Mouse (Mus musculus) liver, embryonic 15.5 days (tissue): ENCODE measurements around the gene Prom1. TPM values are rescaled to one million over a fixed set of nuclear protein-coding genes. Genes with fewer than 3 reads are reported as not detected.
A peak's percentile ranks its signal among the peaks of the same experiment; 100 is the strongest.

Experiments used
- ATAC-seq: fragments of 200-750 bp; cut with Nextera tagmentation; 2 replicates; pipeline ENCODE4 v1.8.0; 2017; ENCODE audit warnings: moderate number of reproducible peaks, mild to moderate bottlenecking, moderate library complexity; ENCODE audit not compliant: insufficient read depth
- H3K27ac ChIP-seq: fragments of 300-500 bp; sonication (generic); replicated peaks from 2 replicates; pipeline ENCODE4 v1.5.1; 2015; ENCODE audit warnings: mild to moderate bottlenecking, inconsistent platforms
- H3K27me3 ChIP-seq: fragments of 300-500 bp; sonication (generic); 2 replicates; pipeline ENCODE4 v1.6.1; 2015; ENCODE audit warnings: mild to moderate bottlenecking, inconsistent platforms
- H3K36me3 ChIP-seq: fragments of 300-500 bp; sonication (generic); replicated peaks from 2 replicates; pipeline ENCODE4 v1.6.1; 2015; ENCODE audit warnings: moderate library complexity, mild to moderate bottlenecking, inconsistent platforms
- H3K4me1 ChIP-seq: fragments of 300-500 bp; sonication (generic); replicated peaks from 2 replicates; pipeline ENCODE4 v1.6.1; 2015; ENCODE audit warnings: inconsistent platforms
- H3K4me2 ChIP-seq: fragments of 300-500 bp; sonication (generic); 2 replicates; pipeline ENCODE4 v1.6.1; 2015; ENCODE audit warnings: moderate library complexity, mild to moderate bottlenecking, inconsistent platforms
- H3K4me3 ChIP-seq: fragments of 300-500 bp; sonication (generic); replicated peaks from 2 replicates; pipeline ENCODE4 v1.5.1; 2015; ENCODE audit warnings: mild to moderate bottlenecking, inconsistent platforms
- H3K9ac ChIP-seq: fragments of 300-500 bp; sonication (generic); 2 replicates; pipeline ENCODE4 v1.6.1; 2015; ENCODE audit warnings: moderate library complexity, mild to moderate bottlenecking, inconsistent platforms
- H3K9me3 ChIP-seq: fragments of 300-500 bp; sonication (generic); replicated peaks from 2 replicates; pipeline ENCODE4 v1.6.1; 2016; ENCODE audit warnings: inconsistent platforms
- WGBS: fragments of 180-500 bp; shearing (Covaris S2); methylation state at CpG from one replicate; pipeline ENCODE4 v1.1.7; 2015; ENCODE audit warnings: mixed read lengths; ENCODE audit not compliant: insufficient replicate concordance; 5-methylcytosine and 5-hydroxymethylcytosine counted together
- polyA plus RNA-seq: library from polyadenylated mRNA; unstranded; fragments of >200 nt; fragmentation: Nextera tagmentation; extraction: Ambion mirVana; gene quantifications from 2 replicates; pipeline ENCODE4 v1.2.1, GENCODE M21; 2015

Prom1 gene
- polyA plus RNA-seq, 1 experiment from 2014 or later = 15.7 TPM

- Histone ChIP-seq H3K4me1 (peaks cover 7% of the 10 kb centered on the region; the same call in 1 of the 2 replicates), H3K9me3 (no peaks in the 10 kb centered on the region), H3K36me3 (no peaks in the 10 kb centered on the region), H3K9ac (no peak overlapping the region), H3K27me3 (no peaks in the 10 kb centered on the region), H3K4me2 (no peak overlapping the region), H3K4me3 (no peak overlapping the region), H3K27ac (no peak overlapping the region)
- 68% methylated on average over 9 of the region's 9 CpGs for WGBS
- peak; percentile 28; the same call in 1 of the 2 replicates for ATAC-seq
Measured at GRCm38 (mm10) chr5:43998295-43998989, 103.4 kb downstream of the Prom1 start.

DNA sequence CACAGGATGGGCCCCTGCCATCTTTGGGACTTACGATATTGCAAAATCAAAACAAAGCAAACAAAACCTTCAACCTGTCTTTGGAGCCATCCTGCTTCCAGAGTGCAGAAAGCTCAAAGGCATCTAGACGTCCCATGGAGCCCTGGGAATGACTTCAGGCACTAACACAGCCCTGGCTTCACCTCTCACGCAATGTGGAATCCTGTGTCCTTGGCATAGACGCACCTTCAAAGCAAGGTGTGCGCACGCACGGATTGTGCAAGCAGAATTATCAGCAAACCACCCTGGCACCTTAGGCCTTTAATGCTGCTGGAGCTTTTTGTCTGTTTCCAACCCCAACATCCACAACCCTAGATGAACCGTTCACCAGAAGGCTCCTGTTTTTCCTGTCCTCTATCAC is 104.2 kb downstream of the Prom1 start:
- WGBS = 59% methylated on average over 8 of the region's 8 CpGs
- Histone ChIP-seq H3K9me3 (no peaks in the 10 kb centered on the region), H3K27me3 (no peaks in the 10 kb centered on the region), H3K27ac (no peak overlapping the region), H3K4me3 (no peak overlapping the region), H3K4me2 (no peak overlapping the region), H3K9ac (no peak overlapping the region), H3K36me3 (no peaks in the 10 kb centered on the region), H3K4me1 (peaks cover 7% of the 10 kb centered on the region; the same call in 1 of the 2 replicates)
- ATAC-seq = no peak

DNA sequence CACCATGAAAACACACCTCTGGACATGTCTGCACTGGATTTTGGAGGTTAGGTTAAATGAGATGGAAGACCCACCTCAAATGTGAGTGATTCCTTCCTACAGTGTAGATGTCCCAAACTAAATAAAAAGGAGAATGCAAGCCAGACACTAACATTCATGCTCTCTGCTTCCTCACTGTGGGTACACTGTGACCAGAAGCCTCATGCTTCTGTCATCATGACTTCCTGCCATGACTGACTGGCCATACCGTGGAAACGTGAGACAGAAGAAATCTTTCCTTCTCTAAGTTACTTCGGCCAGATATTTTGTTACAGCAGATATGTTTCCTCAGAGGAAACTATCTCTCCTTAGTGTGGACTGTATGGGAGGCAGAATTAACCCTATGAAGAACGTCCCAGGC is 105.7 kb downstream of the Prom1 start:
- Histone ChIP-seq H3K9ac (no peak overlapping the region), H3K9me3 (no peaks in the 10 kb centered on the region), H3K4me1 (peaks cover 7% of the 10 kb centered on the region; the same call in 1 of the 2 replicates), H3K27me3 (no peaks in the 10 kb centered on the region), H3K27ac (no peak overlapping the region), H3K36me3 (no peaks in the 10 kb centered on the region), H3K4me2 (no peak overlapping the region), H3K4me3 (no peak overlapping the region)
- no peak for ATAC-seq
- WGBS = 16% methylated on average over 4 of the region's 4 CpGs

GRCm38 (mm10) chr5:43994981-43995380 is 106.9 kb downstream of the Prom1 start:
- H3K9me3 ChIP-seq = no peaks in the 10 kb centered on the region

DNA sequence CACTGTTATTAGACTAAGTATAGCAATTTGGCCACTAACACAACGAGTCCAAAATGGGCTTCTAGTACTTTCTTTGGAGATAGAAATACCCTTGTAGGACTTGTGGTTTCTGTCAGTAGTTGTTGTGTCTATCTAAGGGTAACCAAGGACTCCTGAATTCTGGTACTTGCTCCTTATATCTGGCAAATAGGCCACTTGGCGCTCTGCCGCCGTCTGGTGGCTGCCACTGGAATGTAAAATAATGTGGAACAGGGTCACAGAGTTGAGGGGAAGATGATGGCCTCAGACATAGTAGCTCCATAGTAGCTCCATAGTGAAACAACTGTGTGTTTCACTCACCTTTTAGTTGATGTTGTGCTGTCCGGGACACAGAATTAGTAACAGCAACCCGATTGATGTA is 111.5 kb downstream of the Prom1 start:
- H3K27me3 ChIP-seq = no peaks in the 10 kb centered on the region
- no peak overlapping the region for H3K4me2 ChIP-seq
- no peaks in the 10 kb centered on the region for H3K4me1 ChIP-seq
- no peak for ATAC-seq
- no peak overlapping the region for H3K4me3 ChIP-seq
- H3K36me3 ChIP-seq = no peaks in the 10 kb centered on the region
- no peak overlapping the region for H3K27ac ChIP-seq
- H3K9me3 ChIP-seq = no peaks in the 10 kb centered on the region
- WGBS = 39% methylated on average over 6 of the region's 6 CpGs
- H3K9ac ChIP-seq = no peak overlapping the region

More at GRCm38 (mm10) chr5:43994981-43995380, 106.9 kb downstream of the Prom1 start:
- H3K36me3 ChIP-seq = no peaks in the 10 kb centered on the region
- no peaks in the 10 kb centered on the region for H3K27me3 ChIP-seq
- H3K27ac ChIP-seq = no peak overlapping the region
- no peak overlapping the region for H3K4me2 ChIP-seq
- H3K4me1 ChIP-seq = peaks cover 7% of the 10 kb centered on the region; the same call in 1 of the 2 replicates
- no peak overlapping the region for H3K4me3 ChIP-seq
- no peak for ATAC-seq
- WGBS = 59% methylated on average over 2 of the region's 2 CpGs
- H3K9ac ChIP-seq = no peak overlapping the region

- H3K9ac ChIP-seq = no peak overlapping the region
- no peaks in the 10 kb centered on the region for H3K9me3 ChIP-seq
- H3K4me1 ChIP-seq = no peaks in the 10 kb centered on the region
- 48% methylated on average over 5 of the region's 5 CpGs for WGBS
- no peak overlapping the region for H3K27ac ChIP-seq
- H3K27me3 ChIP-seq = no peaks in the 10 kb centered on the region
- no peaks in the 10 kb centered on the region for H3K36me3 ChIP-seq
- H3K4me3 ChIP-seq = no peak overlapping the region
- H3K4me2 ChIP-seq = no peak overlapping the region
- no peak for ATAC-seq
Measured at GRCm38 (mm10) chr5:43989017-43989416, 112.8 kb downstream of the Prom1 start.

DNA sequence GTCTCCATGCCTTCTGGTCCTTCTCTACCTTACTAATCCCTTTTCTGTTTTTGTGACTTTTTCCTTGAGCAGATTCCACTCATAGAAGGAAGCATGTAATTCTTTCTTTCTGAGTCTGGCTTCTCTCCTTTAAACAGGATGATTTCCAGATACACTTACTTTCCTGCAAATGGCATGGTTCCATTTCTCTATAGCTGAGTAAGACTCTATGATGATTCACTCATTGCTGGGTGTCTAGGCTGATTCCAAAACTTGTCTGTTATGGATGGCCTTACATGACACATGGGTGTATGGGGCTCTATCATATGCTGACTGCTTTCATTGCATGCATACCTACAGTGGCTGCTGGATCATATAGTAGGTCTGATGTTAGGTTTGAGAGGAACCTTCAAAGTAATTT is 115.6 kb downstream of the Prom1 start:
- Histone ChIP-seq H3K27me3 (no peaks in the 10 kb centered on the region), H3K4me3 (no peak overlapping the region), H3K36me3 (no peaks in the 10 kb centered on the region), H3K4me2 (no peak overlapping the region), H3K9me3 (no peaks in the 10 kb centered on the region), H3K27ac (no peak overlapping the region), H3K9ac (no peak overlapping the region), H3K4me1 (no peaks in the 10 kb centered on the region)
- ATAC-seq = no peak

DNA sequence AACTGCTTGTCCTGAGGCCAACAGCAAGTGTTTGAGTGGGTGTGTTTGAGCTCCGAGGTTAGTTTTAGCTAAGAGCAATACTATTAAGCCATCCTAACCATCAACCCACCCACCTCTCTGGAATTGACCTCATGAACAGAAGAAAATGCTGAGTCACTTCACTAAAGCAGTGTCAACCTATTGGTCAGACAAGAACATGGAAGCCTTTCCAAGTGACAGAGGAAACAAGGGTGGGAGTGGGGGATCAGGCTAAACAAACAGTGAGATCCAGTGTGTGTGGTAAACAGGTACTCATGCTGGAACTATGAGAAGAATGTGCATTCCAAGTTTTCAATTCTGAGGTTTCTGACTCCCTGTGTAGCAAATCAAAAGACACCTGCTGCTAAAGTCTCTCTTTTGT is 118.9 kb downstream of the Prom1 start:
- no peak overlapping the region for H3K27ac ChIP-seq
- no peak overlapping the region for H3K4me3 ChIP-seq
- no peaks in the 10 kb centered on the region for H3K27me3 ChIP-seq
- no peak for ATAC-seq
- H3K4me2 ChIP-seq = no peak overlapping the region
- H3K9me3 ChIP-seq = no peaks in the 10 kb centered on the region
- no peaks in the 10 kb centered on the region for H3K4me1 ChIP-seq
- no peaks in the 10 kb centered on the region for H3K36me3 ChIP-seq
- H3K9ac ChIP-seq = no peak overlapping the region
- 54% methylated on average over 1 of the region's 1 CpGs for WGBS

DNA sequence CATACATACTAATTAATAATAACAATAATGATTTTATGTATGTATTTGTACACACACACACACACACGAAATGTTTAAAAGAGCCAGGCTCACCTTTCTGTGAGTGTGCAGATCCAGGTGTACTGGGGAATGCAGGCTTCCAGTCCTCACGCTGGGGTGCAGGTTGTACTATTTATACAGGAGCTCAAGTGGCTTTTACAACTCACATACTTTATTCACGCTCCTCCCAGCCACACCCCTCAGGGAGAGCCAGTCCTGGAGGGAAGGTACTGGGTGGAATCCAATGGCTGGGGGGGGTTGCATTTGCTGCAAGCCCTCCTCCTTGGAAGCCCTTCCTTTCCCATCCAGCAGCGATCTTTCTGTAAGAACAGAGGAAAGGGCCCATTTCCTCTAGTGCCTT is 120.2 kb downstream of the Prom1 start, which contains the start of gene Fgfbp1:
Gene Fgfbp1, minus strand, starts transcription at position 160 of the 400 bp plus-strand sequence.
- no peak within 1 kb of the TSS for H3K9ac ChIP-seq
- no peaks in the 10 kb centered on the region for H3K27me3 ChIP-seq
- no peak within 1 kb of the TSS for H3K4me2 ChIP-seq
- no peaks in the 10 kb centered on the region for H3K9me3 ChIP-seq
- no peaks in the 10 kb centered on the region for H3K36me3 ChIP-seq
- no peak within 1 kb of the TSS for H3K4me3 ChIP-seq
- ATAC-seq = no peak
- H3K4me1 ChIP-seq = no peaks in the 10 kb centered on the region
- 37% methylated on average over 4 of the region's 4 CpGs for WGBS
- H3K27ac ChIP-seq = no peak within 1 kb of the TSS

GRCm38 (mm10) chr5:43980397-43980796 is 121.4 kb downstream of the Prom1 start:
- Histone ChIP-seq H3K4me2 (no peak overlapping the region), H3K4me1 (no peaks in the 10 kb centered on the region), H3K36me3 (no peaks in the 10 kb centered on the region), H3K27ac (no peak overlapping the region), H3K27me3 (no peaks in the 10 kb centered on the region), H3K9ac (no peak overlapping the region), H3K4me3 (no peak overlapping the region), H3K9me3 (no peaks in the 10 kb centered on the region)
- WGBS = 51% methylated on average over 2 of the region's 2 CpGs
- no peak for ATAC-seq

GRCm38 (mm10) chr5:43976821-43977561 is 124.8 kb downstream of the Prom1 start:
- no peak overlapping the region for H3K9ac ChIP-seq
- H3K4me1 ChIP-seq = no peaks in the 10 kb centered on the region
- no peak overlapping the region for H3K4me3 ChIP-seq
- H3K27ac ChIP-seq = no peak overlapping the region
- no peak overlapping the region for H3K4me2 ChIP-seq
- no peaks in the 10 kb centered on the region for H3K27me3 ChIP-seq
- no peaks in the 10 kb centered on the region for H3K36me3 ChIP-seq
- H3K9me3 ChIP-seq = no peaks in the 10 kb centered on the region
- ATAC-seq = no peak
- WGBS = 68% methylated on average over 1 of the region's 1 CpGs
